Mouse (Mus musculus) limb, embryonic 14.5 days (tissue): Measurements from ENCODE around the gene Dstn. TPM values are rescaled to one million over a fixed set of nuclear protein-coding genes. Genes with fewer than 3 reads are reported as not detected.

ENCODE experiments used
- ATAC-seq: fragments of 200-750 bp; cut with Nextera tagmentation; 2 replicates; pipeline ENCODE4 v1.8.0; 2017; ENCODE audit warnings: low read depth, moderate number of reproducible peaks, moderate TSS enrichment; ENCODE audit not compliant: low FRiP score
- DNase-seq: peaks from one replicate; pipeline ENCODE4 v3.0.0-alpha.2; 2015; ENCODE audit warnings: low spot score
- H3K27ac ChIP-seq: fragments of 300-500 bp; sonication (generic); replicated peaks from 2 replicates; pipeline ENCODE4 v1.5.1; 2014; ENCODE audit warnings: low read depth, mild to moderate bottlenecking, low read length, moderate library complexity, mixed read lengths
- H3K27me3 ChIP-seq: fragments of 300-500 bp; sonication (generic); 2 replicates; pipeline ENCODE4 v1.6.1; 2014; ENCODE audit warnings: low read length, mixed read lengths; ENCODE audit not compliant: control insufficient read depth, insufficient read depth
- H3K36me3 ChIP-seq: fragments of 300-500 bp; sonication (generic); 2 replicates; pipeline ENCODE4 v1.6.1; 2014; ENCODE audit warnings: mild to moderate bottlenecking, low read length, moderate library complexity, mixed read lengths; ENCODE audit not compliant: control insufficient read depth, insufficient read depth
- H3K4me1 ChIP-seq: fragments of 300-500 bp; sonication (generic); 2 replicates; pipeline ENCODE4 v1.6.1; 2014; ENCODE audit warnings: antibody characterized with exemption, low read length, mixed read lengths; ENCODE audit not compliant: control insufficient read depth, insufficient read depth
- H3K4me2 ChIP-seq: fragments of 300-500 bp; sonication (generic); replicated peaks from 2 replicates; pipeline ENCODE4 v1.6.1; 2014; ENCODE audit warnings: low read depth, mild to moderate bottlenecking, low read length, moderate library complexity; ENCODE audit not compliant: severe bottlenecking
- H3K4me3 ChIP-seq: fragments of 300-500 bp; sonication (generic); replicated peaks from 2 replicates; pipeline ENCODE4 v1.5.1; 2014; ENCODE audit warnings: low read length
- H3K9ac ChIP-seq: fragments of 300-500 bp; sonication (generic); 2 replicates; pipeline ENCODE4 v1.6.1; 2014; ENCODE audit warnings: mild to moderate bottlenecking, low read depth, low read length, moderate library complexity; ENCODE audit not compliant: severe bottlenecking
- H3K9me3 ChIP-seq: fragments of 300-500 bp; sonication (generic); 2 replicates; pipeline ENCODE4 v1.6.1; 2016; ENCODE audit warnings: low read length; ENCODE audit not compliant: control insufficient read depth
- POLR2A ChIP-seq: fragments of 200-500 bp; IDR thresholded peaks from 2 replicates; pipeline ENCODE4 v1.8.0; 2012; ENCODE audit warnings: inconsistent platforms, mild to moderate bottlenecking, moderate library complexity, borderline replicate concordance; ENCODE audit not compliant: insufficient read depth, insufficient read length; ENCODE audit errors: extremely low read depth
- WGBS: fragments of 180-500 bp; shearing (Covaris S2); extraction: QIAGEN DNeasy Blood & Tissue Kit; methylation state at CpG from one replicate; pipeline ENCODE4 v1.1.7; 2014; 5-methylcytosine and 5-hydroxymethylcytosine counted together
- polyA plus RNA-seq, 2 experiments: library from polyadenylated mRNA; depleted of rRNA in 1 of 2; stranded (reverse) in 1 of 2; unstranded in 1 of 2; fragments of >200 nt; fragmentation: Nextera tagmentation in 1 of 2; extraction: Ambion mirVana in 1 of 2; gene quantifications; 2 replicates each; pipeline versions ENCODE4 v1.2.1 to v1.2.3; 2012 to 2014

Gene Dstn
- polyA plus RNA-seq, 2 experiments: 111 to 437 TPM

DNA sequence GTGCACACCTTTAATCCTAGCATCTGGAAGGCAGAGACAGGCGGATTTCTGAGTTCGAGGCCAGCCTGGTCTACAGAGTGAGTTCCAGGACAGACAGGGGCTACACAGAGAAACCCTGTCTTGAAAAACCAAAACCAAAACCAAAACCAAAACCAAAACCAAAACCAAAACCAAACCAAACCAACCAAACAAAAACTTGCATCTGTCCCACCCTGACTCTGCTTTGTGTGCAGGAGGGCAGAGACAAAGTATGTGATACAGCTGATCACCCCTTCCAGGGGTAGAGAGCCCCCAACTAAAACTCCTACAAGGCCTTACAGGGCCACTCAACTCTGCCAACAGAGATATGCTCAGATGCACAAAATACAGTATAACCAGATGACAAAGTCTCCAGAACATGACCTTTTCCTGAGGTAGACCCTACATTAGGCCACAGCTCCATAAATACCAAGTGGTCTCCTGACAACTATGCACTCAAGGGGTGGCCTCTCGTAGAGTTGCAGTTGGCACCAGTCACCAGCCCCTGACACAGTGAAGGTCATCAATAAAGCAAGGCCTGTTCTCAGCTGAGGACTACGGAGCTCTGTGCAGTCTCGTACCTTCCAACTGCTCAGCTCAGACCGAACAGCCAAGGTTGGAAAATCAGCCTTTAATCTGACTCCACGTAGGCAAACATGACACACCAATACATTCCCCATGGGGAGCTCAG, 77.0 kb downstream of the Dstn start:
- Histone ChIP-seq H3K27ac (no peak overlapping the region), H3K36me3 (peaks cover 30% of the 10 kb centered on the region), H3K4me3 (no peak overlapping the region), H3K9me3 (no peaks in the 10 kb centered on the region), H3K9ac (no peak overlapping the region), H3K4me2 (no peak overlapping the region), H3K4me1 (peaks cover 3% of the 10 kb centered on the region; the same call in 1 of the 2 replicates), H3K27me3 (no peaks in the 10 kb centered on the region)
- WGBS: 83% methylated on average over 7 of the region's 7 CpGs
- TF ChIP-seq POLR2A: no peak
- ATAC-seq: no peak
- DNase-seq: no peak

Other genes with a start within 250 kb of the Dstn start
- 1.9 and 2.2 TPM in 2 replicates for gene Bfsp1, start 52.1 kb upstream of the Dstn start, polyA plus RNA-seq (2012; rRNA removed)
- gene Bfsp1, start 52.1 kb upstream of the Dstn start, polyA plus RNA-seq (2014; fragmentation: Nextera tagmentation; extraction: Ambion mirVana): 2.3 and 3.1 TPM in 2 replicates
- gene Rrbp1, start 95.9 kb downstream of the Dstn start, polyA plus RNA-seq (2012; rRNA removed): 194 and 325 TPM in 2 replicates
- 185 and 200 TPM in 2 replicates for gene Rrbp1, start 95.9 kb downstream of the Dstn start, polyA plus RNA-seq (2014; fragmentation: Nextera tagmentation; extraction: Ambion mirVana)
- not detected in 2 replicates for gene Banf2, start 117.7 kb downstream of the Dstn start, polyA plus RNA-seq (2012; rRNA removed)
- not detected in 2 replicates for gene Banf2, start 117.7 kb downstream of the Dstn start, polyA plus RNA-seq (2014; fragmentation: Nextera tagmentation; extraction: Ambion mirVana)